Mouse (Mus musculus) cerebral cortex, adult 2 months (tissue): ENCODE measurements around the gene Echdc3.

Experiments used
- WGBS: fragments of 180-500 bp; shearing (Covaris S2); methylation state at CpG from one replicate; pipeline ENCODE4 v1.1.7; 2018; 5-methylcytosine and 5-hydroxymethylcytosine counted together

Echdc3 gene

DNA sequence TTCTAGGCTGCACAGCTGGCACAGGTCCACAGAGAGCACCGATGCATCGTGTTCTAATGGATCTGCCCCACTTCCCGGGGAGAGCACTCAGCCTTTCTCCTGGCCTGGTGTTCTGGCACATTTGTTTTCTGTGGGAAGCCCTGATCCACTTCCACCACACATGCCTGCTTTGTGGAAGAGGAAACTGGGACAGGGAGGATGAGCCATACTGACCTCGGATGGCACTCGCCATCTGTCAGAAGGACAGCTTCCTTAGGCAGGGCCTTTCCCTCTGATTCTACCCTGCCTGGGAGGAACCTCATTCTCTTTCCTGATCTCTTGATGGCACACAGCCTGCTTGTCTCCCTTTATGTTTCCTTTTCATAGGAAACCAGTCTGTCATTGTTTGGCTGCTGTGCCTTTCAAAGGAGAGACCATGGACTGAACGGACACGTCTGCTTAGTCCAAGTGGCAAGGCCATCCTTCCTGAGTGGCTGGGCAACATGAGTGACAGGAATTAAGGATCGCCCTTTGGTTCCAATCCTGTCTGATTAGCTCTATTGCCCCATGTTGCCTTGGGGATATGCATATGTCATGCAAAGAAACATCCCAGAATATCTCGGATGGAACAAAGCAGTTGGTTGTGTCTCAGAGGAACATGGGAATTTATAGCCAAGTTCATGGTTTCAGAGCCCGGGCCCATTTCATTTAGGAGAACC is 13.7 kb upstream of the Echdc3 start:
- WGBS = 41% methylated on average over 10 of the region's 10 CpGs

DNA sequence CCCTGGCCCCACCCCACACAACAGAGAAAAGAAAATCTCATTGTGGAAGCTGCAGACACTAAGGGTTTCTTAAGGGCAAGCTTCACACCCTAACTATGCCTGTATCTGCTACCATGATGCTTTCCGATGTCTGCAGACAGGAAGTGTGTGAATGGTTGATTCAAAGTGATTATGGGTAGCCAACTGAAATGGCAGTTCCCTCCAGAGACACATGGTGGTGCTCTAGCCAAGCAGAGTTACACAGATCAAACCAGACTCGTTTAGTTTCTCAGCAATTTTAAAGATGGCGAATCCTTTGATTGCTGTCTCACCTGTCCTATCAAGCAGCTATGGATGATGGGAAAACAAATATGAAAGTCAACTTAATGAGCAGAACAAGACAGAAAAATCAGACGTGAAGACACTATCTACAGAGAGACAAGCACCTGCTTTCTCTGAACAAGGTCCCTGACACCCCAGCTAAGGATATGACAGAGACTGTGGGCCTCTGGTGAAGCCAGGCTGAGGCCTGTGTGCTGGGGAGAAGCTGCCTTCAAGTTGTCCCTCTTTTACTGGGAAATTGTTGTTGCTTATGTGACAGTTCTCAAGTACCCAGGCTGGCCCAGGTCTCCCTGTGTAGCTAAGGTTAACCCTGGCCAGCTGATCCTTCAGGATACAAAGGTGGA is 7.4 kb upstream of the Echdc3 start:
- 9% methylated on average over 4 of the region's 4 CpGs for WGBS

DNA sequence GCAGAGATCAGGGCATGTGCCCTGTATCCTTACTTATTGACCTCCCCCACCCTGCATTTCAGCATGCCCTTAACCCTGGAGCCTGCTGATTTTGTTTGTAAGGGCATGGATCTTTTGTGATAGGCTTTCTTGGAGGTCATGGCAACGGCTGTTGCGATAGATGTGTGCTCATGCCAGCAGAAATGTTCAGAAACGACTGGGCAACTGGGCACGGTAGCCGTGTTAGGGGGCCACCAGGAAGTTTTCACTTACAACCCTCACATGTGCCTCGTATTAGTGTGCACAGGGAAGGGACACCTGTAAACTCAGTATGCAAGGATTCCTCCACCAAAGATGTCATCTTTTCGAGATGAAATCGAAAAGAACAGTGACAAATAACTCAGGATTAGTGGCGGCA is 508 bp downstream of the Echdc3 start:
- WGBS = 66% methylated on average over 9 of the region's 9 CpGs

- 96% methylated on average over 6 of the region's 6 CpGs for WGBS
Measured at GRCm38 (mm10) chr2:6210840-6211239, 2.0 kb downstream of the Echdc3 start.

- 80% methylated on average over 3 of the region's 3 CpGs for WGBS
Measured at GRCm38 (mm10) chr2:6209746-6210145, 3.1 kb downstream of the Echdc3 start.

DNA sequence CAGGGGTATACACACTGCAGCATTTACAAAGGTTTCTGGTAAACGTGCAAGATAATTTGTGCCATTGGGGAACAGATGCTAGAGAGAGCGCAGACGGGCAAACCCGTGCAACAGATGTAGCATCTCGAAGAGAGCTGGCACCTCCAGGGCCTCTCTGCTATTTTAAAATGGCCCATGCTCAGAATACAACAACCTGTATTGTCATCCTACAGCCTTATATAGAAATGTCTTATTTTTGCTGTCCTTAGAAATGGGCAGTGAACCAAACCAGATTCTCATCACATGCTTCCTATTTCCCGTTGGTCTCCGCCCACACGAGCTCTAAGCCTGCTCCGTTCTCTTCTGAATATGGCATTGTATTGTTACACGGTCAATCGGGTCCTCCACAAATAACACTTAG is 3.7 kb downstream of the Echdc3 start:
- 36% methylated on average over 11 of the region's 11 CpGs for WGBS

DNA sequence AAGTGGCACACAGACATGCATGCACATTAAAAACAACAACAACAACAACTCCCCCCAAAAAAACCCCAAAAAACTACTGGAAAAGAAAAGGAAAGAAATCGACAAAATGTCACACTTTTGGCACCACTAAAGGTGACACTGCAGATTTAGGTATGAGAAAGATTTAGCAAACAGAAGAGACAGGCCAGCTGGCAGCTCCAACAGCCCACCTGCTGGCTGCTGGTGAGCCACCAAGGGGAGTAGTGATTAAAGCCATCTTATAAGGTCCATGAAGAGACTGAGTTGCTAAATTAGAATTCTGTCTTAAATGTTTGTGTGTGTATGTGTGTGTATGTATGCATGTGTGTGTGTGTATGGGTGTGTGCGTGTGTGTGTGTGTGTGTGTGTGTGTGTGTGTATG is 5.1 kb downstream of the Echdc3 start:
- WGBS = 60% methylated on average over 2 of the region's 2 CpGs

- 52% methylated on average over 10 of the region's 10 CpGs for whole genome bisulfite sequencing
Measured at GRCm38 (mm10) chr2:6196363-6196973, 16.4 kb downstream of the Echdc3 start.

DNA sequence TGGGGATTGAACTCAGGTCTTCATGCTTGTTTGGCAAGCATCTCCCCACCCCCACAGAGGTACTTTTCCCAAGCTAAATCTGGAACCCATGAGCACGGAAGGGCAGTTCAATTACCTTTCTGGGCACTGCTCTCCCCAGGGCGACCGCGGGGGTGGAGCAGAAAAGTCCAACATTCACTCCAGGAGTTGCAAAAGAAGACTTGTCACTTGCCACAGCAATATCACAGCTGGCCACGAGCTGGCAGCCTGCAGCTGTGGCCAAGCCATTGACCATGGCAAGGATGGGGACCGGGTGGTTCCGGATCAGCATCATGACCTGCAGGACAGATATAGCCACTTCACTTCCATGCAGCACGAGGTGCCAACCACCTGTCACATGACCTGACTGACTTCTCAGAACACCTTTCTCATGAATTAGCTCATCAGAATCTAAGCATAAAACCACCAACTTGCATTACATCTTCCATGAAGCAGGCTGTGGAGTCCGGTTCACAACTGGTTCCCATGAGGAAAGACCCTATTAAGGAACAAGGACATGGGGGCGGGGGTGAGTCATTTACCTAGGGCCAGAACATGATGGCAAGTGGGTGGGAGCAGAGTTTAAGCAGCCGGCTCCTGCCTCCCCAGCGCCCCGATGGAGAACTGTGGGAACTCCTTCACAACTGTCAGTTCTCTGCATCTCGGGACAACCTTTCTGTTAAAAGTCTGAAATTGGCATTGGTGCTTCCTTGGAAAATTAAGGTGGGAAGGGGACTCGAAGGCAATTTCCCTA is 17.2 kb downstream of the Echdc3 start:
- WGBS = 70% methylated on average over 15 of the region's 15 CpGs

- 72% methylated on average over 7 of the region's 7 CpGs for WGBS
Measured at GRCm38 (mm10) chr2:6194497-6194896, 18.3 kb downstream of the Echdc3 start.

GRCm38 (mm10) chr2:6193591-6193973 is 19.3 kb downstream of the Echdc3 start:
- WGBS = 44% methylated on average over 10 of the region's 10 CpGs

DNA sequence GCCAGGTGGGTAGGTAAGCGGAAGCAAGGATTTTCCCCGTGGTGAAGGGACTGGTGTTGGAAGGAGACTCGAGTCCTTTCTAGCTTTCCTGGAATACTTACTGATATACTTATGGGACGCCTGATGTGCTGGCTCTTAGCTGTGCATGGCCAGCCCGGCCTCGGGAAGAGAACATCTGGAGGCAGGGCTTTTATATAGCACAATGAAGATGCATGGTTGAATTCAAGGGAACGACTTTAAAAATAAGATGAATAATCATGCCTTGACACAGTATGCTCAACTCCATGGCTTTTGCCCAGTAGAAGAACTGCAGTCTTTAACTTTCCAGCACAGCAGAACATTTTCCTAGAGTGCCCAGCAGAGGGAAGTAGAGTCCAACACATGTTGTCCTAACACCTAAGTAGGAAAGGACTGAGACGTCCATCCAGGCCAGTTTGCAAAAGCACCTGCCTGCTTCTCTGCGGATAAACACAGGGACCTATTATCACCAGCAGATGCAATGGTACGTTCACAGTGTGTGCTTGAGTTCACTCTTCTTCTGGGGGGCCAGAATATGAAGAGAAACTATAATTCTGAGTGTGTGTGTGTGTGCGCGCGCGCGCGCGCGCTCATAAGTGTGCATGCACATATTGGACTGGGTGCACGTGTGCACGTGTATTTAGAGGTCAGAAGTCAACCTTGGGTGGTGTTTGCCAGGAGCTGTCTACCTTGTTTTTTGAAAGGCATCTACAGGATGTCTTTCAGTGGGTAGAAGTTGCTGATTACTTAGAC is 19.8 kb downstream of the Echdc3 start:
- 68% methylated on average over 20 of the region's 20 CpGs for WGBS

- 97% methylated on average over 6 of the region's 6 CpGs for WGBS
Measured at GRCm38 (mm10) chr2:6190036-6190435, 22.8 kb downstream of the Echdc3 start.

DNA sequence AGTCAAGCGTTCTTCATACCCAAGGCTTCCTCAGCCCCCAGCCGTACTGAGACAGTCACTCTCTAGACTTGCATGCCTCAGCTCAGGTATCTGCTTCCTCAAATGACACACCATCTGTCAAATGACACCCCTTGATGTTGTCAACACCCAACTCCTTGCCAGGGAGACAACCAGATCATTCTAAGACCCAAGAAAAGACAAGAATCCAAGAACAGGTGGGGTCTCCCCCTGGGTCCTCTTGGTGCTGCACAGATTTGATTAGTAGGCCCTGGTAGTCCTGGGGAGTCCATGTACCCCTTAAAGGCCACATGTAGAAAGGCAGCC is 23.2 kb downstream of the Echdc3 start:
- 97% methylated on average over 2 of the region's 2 CpGs for WGBS

GRCm38 (mm10) chr2:6188891-6189674 is 23.8 kb downstream of the Echdc3 start:
- WGBS = 88% methylated on average over 11 of the region's 11 CpGs

GRCm38 (mm10) chr2:6187418-6187817 is 25.4 kb downstream of the Echdc3 start:
- 46% methylated on average over 11 of the region's 11 CpGs for WGBS

DNA sequence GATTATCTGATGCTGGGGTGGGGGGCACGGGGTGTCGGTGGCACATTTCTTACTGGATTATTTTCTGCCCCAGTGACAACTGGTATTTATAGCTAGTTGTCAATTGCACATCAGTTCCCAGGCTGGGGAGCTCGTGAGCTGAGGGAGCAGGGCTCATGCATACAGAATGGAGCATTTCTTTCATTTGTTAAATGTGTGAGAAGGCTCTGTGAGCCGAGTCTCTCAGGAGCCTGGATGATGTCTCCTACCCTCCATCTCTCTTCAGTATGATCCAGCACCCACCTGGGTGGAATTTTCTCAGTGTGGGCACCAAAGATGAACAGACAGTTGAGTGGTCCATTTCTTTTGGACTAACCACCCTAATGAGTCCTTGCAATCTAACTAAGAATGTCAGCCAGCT is 25.9 kb downstream of the Echdc3 start:
- WGBS = 37% methylated on average over 4 of the region's 4 CpGs

DNA sequence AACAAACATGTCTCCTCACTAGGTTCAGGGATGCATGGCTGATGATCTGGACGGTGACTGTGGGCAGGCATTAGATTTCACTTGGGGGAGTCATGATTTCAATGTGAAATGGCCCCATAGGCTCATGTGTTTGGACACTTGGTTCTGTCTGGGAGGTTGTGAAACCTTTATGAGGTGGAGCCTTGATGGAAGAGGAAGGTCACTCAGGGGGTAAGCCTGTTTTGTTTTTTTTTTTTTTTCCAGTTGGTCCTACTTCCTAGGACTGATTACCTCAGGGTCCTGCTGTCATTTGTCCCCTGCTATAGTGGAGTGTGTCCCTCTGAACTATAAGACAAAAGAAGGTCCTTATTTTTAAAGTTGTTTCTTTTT is 33.1 kb downstream of the Echdc3 start:
- 89% methylated on average over 1 of the region's 1 CpGs for WGBS

DNA sequence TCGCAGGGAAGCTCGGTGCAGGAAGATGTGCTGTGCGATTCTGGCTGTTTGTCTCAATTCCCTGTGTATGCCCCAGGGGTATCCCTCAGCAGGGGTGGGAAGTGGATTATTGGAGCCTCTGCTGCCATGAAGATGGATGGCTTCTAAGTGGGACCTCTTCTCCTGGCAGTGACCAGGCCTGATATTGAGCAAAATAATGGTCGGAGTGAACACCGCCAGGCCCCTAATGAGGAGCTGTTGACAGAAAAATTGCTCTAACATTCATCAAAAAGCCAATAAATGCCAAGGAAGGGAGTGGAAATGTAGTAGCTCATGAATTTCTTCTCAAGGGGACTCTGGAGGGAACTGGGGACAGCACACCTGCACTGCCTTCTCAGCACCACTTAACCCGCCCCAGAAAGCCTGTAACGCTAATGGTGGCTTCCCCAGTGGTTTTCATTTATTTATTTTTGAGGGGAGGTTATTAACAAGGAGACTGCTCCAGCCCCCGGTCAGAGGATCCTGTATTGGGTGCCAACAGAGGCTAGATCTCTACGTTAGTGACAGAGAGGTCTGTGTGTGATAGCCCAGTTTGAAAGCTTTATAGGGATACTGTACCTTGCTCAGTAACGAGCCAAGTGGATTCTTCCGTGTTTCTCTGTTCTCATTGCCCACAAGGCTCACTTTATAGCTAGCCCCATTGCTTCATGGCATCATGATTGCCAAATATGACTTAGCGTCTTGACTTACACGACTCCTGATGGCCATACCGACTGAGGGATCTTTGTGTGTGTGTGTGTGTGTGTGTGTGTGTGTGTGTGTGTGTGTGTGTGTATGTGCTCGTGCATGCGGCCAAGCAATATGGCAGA is 33.7 kb downstream of the Echdc3 start:
- 93% methylated on average over 16 of the region's 16 CpGs for WGBS

GRCm38 (mm10) chr2:6173013-6173412 is 39.8 kb downstream of the Echdc3 start:
- WGBS = 84% methylated on average over 3 of the region's 3 CpGs
